Mouse (Mus musculus) G1E-ER4 (cell line): ENCODE data around the gene Me1. TPM values are rescaled to one million over a fixed set of nuclear protein-coding genes. Genes with fewer than 3 reads are reported as not detected.

Source experiments
- GATA1 ChIP-seq: IDR thresholded peaks from one replicate; pipeline ENCODE4 v1.8.0; 2012; ENCODE audit warnings: low read length, inconsistent platforms
- polyA plus RNA-seq: library from polyadenylated mRNA; stranded (reverse); fragments of >175 nt; gene quantifications from 2 replicates; pipeline ENCODE4 v1.2.3, GENCODE M21; 2012

Gene Me1
- polyA plus RNA-seq, 1 experiment = 22.6 TPM

DNA sequence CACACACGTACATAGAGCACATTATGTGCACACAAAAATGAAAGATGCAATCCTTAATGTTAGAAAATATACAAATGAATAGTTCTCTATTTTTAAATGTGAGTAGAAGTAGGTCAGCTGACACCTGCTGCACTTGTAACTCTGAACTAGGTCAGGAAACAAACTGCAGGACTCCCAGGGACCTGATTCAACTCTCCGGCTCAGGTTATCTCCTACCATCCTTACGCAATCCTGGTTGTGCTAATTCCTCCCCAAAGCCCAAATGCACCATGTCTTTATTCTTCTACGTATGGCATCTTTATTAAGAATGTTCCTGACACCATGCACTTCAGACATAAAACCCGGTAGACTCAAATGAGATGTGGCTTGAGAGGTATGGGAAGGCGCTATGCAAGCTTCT, 15.3 kb downstream of the Me1 start:
- no peak for TF ChIP-seq GATA1

DNA sequence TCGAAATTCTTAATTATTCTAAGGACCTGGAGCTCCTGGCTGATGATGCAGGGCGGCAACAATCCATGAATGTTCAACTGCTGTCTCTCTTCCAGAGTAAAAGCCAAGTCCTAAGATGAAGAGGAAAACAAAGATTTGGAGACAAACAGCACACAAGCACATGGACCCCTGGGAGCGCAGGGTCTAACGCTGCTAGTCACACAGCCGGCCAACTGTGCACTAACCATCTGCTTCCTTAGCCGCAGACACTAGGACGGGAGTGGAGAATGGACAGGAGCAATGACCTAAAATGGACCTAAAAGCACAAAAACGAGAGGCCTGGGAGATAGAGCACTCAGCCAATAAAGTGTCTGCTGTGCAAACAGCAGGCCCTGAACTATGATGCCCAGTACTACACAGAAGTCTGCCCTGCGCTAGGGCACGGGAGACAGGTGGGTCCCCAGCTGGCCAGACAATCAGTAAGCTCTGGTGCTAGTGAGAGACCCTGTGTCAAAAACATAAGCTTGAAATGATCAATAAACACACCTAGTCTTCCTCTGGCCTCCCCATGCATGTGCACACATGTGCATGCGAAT, 15.8 kb downstream of the Me1 start:
- no peak for TF ChIP-seq GATA1

- no peak for TF ChIP-seq GATA1
These were observed 19.5 kb downstream of the Me1 start for GRCm38 (mm10) chr9:86676246-86676645.

GRCm38 (mm10) chr9:86675426-86675825, 20.3 kb downstream of the Me1 start:
- TF ChIP-seq GATA1 = no peak

DNA sequence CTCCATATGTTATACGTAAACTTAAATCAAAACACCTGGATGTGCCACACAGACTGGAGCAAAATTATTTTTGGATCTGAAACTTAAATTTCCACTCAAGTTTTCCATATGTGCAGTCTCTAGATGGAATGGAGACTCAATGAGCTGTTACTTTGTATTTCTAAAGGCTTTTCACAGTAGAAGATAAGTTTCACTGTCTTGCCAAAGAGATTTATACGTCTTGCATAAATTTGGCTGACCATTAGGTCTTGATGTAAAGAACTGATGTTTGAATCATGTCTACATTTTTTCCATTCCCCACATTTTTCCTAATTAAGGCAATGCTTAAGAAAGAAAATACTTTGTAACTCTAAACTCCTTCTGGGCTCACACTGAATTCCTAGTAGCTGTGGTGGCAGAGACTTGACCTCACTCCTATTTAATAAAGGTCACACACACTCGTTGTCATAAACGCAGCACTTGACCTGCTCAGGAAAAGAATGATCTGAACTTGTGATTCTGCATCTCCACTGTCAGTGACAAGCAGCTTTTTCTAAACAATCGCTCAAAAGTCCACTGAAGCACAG, 22.8 kb downstream of the Me1 start:
- TF ChIP-seq GATA1 = no peak

DNA sequence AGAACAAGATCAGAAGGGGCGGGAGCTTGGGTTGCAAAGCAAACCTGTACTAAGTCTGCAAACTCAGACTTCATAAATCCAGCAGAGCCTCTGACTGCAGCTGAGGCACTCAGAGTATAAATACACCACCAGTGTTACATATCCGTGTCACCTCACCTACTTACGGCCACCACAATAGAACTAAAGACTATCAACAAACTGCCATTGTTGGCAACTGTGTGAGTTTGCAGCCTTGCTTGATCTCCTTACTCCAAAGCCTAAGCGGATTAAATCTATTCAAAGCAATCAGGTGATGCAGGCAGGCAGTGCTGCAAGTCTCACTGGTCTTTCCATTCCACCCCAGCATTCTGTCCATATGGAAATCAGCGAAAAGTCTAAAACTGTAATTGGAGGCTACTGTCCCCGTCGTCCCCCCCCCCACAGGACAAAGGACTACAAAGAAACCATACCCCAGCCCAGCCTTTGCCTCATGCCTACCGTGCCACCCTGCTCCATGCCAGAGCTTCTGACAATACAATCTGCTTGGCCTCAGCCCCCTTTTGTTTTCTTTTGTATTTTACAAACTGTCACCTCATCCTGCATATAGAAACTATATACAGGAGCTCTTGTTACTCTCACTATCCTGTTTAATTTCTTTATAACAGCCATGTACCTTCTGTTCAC, 27.0 kb downstream of the Me1 start:
- TF ChIP-seq GATA1 = no peak

- TF ChIP-seq GATA1 = no peak
These were observed 28.5 kb downstream of the Me1 start for GRCm38 (mm10) chr9:86667138-86667750.

GRCm38 (mm10) chr9:86661679-86662078, 34.1 kb downstream of the Me1 start:
- no peak for TF ChIP-seq GATA1

DNA sequence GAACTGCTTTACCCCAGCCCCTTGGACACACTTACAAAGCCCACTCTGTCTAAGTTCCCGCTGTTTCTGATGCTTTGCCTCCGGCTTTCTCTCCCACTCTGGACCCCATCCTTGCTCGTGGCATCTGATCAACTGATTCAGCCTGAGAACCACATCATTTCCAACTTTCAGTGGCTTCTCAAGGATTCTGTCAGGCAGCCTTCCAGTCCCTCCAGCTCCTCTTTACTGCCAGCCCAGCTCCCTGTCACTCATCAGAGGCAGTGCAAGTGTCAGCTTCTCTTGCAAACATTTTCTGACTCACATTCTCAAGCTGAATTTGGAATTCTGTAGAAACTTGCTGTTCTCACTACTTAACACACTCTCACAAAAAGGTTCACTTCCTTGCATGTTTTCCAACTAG, 34.5 kb downstream of the Me1 start:
- TF ChIP-seq GATA1 = no peak

DNA sequence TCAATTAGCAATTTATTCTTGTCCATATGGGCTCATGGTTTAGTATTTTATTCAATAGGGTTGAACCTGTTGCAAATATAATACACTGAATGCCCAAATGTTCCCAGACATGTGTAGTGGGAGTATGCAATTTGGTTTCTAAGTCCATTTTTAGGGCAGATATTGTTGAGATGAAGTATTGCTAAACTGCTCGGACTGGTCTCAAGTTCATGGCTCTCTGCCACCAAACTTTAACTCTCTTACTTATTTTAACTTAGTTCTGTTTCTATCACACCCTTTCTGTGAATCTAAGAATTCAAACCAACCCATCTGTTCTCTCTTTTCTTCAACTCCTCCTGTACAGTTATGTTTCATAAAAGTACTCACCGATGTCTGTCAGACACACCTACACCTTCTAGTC, 35.4 kb downstream of the Me1 start:
- no peak for TF ChIP-seq GATA1

DNA sequence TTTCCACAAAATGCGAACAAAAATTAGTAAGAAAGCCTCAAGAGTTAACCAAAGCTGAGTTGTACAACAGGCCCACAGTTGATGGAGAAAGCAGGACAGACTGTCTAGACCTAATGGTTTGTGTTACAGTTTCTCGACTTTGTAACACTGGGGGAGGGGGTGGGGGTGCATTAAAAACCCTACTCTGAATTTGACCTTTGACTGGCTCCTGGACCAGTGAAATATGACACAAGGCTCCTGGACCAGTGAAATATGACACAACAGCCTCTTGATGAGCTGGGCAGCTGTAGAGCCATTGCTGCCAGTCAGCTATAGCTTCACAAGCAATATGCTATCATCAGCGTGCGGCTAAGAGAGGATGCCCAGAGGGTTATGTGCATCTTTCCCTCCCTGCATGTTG, 37.4 kb downstream of the Me1 start:
- no peak for TF ChIP-seq GATA1

- TF ChIP-seq GATA1 = no peak
These were observed 43.6 kb downstream of the Me1 start for GRCm38 (mm10) chr9:86652194-86652593.

DNA sequence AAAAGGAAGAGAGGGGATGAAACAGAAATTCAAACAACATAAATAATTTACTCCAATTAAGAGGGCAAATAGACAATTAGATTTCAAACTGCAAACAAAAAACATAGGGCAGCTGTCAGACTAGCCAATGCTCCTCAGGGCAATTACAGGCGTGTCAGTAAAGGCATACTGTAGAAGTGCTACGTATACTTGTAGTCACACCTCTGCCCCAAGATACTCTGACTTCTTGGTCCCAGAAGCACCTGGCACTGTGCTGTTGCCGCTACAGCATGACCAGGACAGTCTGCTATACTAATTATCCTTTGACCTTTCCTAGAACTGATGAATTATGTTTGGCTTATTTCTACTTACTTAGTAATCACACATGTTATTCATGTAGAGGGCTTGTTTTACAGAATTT, 44.5 kb downstream of the Me1 start:
- TF ChIP-seq GATA1 = no peak

DNA sequence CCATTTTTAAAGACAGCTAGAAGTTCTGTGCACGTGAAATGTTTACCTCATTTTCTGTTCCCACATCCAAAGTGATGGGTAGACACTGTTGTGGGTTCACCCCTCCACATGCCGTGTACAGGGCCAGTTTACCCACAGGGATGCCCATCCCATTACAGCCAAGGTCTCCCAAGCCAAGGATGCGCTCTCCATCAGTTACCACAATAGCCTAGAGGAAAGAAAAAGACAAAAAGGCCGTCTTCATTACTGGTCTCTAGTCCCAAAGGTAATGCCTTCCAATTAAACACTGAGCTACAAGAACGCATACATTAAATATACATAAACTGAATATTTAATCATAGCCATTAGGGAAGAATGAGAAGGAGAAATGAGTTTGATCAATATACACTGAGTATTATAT, 44.9 kb downstream of the Me1 start:
- no peak for TF ChIP-seq GATA1

DNA sequence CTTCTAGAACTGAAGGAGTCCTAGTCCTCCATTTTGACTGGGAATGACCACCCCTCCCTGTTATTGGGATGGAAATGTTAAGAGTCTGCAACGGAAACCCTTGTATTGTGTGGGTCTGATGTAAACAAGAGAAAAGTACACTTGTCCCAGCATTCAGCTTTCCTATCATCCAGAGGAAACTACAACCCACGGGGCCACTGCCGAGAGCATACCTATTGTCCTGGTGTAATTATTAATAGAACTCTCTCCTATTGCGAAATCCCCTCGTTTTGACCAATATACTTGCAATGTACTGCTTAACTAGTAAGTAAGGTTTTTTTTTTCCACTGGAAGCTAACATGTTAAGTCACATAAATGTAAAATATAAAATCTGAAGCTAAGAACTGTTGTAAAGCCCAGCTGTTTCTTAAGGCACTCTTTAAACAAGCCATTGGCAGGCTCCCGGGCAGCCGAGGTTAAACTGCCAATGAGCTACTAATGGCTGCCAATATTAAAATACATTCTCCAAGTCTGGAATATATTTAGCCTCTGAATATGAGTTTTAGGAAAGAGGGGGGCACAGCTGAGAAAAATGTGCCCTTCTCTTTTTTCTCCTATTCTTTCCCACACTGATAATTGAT, 47.7 kb downstream of the Me1 start:
- TF ChIP-seq GATA1 = no peak

DNA sequence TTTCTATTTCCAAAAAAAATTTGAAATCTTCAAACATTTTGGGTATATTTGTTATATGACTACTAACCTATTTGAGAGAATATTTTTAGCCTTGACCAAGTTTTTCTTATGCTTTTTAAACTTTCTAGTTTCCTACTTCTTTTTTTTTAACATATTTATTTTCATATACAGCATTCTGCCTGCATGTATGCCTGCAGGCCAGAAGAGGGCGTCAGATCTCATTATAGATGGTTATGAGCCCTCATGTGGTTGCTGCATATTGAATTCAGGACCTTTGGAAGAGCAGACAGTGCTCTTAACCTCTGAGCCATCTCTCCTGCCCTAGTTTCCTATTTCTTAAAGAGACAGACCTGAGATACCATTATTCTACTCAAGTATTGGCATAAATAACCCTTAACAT, 48.9 kb downstream of the Me1 start:
- no peak for TF ChIP-seq GATA1
